Mouse (Mus musculus) small intestine, adult 2 months (tissue): ENCODE results near the gene Crnkl1.

Experiments used
- CTCF ChIP-seq: fragments of 200-500 bp; IDR thresholded peaks from 2 replicates; pipeline ENCODE4 v1.5.1; 2012; ENCODE audit warnings: low read depth, mild to moderate bottlenecking, control low read depth, inconsistent platforms, low read length, moderate library complexity, mixed read lengths; ENCODE audit not compliant: insufficient replicate concordance, insufficient read length; ENCODE audit errors: extremely low read depth
- POLR2A ChIP-seq: fragments of 200-500 bp; IDR thresholded peaks from 2 replicates; pipeline ENCODE4 v1.6.1; 2012; ENCODE audit warnings: low read depth, mild to moderate bottlenecking, control low read depth, inconsistent platforms, low read length, moderate library complexity

- TF ChIP-seq CTCF = no peak
- no peak for TF ChIP-seq POLR2A
These were observed 15.4 kb upstream of the Crnkl1 start for GRCm38 (mm10) chr2:145950239-145950638.
